Mouse (Mus musculus): ENCODE results near the gene Popdc3.
A peak's percentile ranks its signal among the peaks of the same experiment; 100 is the strongest.
"Not testable (repeated sequence)": the region's sequence is repeated elsewhere in the genome, so short reads cannot be mapped to it uniquely, and the experiment has no call there.

The Popdc3 gene

DNA sequence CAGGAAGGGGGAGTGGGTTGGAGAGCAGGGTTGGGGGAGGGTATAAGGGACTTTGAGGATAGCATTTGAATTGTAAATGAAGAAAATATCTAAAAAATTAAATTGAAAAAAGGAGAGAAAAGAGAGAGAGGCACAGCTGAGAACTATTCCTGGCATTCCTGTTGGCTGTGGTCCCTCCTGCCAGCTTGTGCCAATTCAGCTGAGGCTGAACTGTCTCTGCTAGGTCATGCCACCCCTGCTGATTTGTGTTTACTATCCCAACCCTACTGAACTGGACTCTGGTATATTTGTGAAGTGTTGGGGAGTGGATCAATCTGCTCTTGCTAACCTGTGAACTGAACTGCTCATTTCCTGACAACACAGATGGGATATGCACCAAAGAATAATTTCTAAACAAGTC is 32.3 kb downstream of the Popdc3 start:
- DNase-seq: no peak

DNA sequence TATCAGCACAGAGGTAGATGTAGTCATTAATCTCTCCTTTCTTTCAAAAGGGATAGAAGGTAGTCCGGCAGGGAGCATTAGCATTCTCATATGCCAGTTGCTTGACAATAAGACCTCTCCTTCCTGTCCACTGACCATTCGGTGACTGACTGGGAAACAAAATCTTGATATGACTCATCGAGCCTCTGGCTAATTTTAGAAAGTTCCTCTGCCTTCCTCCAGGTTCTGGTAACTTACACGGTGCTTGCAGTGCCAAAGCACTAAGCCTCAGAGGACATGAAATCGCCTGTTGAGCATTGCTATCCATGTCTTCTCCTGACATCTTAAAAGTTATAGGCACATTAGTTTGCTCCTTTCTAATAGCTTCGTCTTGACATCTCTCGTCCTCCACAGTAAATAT is 38.8 kb downstream of the Popdc3 start:
- DNase-seq: no peak

DNA sequence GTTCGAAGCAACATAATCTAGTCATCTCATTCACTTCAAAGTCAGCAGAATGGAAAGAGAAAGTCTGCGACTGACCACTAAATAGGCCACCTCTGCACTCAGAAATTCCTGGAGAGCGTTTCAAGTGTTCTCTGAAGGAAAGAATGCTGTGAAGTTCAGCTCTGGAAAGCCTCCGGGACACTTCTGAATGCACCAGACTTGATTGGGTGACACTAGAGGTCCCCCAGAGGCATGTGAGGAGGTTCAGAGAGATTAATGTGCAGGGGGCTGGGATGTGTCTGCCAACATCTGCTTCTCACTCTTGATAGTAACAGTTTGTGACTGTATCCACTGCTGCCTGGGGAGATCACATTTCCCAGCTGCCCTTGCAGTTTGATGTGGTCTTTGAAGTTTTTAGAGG is 52.1 kb downstream of the Popdc3 start:
- DNase-seq: no peak

DNA sequence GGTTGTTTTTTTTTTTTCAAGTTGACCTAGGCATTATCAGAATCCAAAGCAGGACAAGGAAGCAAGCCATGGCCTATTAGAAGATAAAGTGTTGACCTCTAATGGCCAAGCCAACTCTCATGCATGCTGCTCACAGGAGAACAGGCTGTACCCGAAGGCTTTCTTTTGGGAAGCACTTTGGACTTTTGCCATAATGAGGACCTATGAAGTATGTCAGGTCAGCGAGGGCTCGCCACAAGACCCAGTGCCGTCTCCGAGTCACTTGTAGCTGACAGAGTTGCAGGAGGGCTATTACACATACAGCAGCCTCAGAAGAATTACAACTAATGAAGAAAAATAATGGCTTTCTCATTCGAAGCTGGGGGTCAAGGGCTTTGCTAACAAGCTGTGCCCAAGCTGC is 55.5 kb downstream of the Popdc3 start:
- DNase-seq: no peak

DNA sequence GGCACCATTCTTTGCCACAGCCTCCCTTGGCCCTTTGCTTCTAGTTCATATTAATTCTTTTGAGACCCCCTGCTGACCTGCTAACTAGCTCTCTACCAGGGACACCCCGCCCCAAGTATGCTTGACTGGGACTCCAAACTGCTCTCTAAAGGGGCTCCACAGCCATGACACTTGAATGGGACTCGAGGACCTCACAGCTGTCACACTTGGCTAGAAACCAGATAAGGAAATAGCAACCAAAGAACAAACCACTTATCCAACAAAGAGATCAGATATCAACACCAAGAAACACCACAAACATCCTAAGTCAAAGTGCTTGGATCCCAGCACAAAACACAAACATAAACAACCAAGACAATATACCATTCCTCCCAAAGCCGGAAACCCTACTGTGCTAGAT is 58.4 kb downstream of the Popdc3 start:
- DNase-seq: no peak

DNA sequence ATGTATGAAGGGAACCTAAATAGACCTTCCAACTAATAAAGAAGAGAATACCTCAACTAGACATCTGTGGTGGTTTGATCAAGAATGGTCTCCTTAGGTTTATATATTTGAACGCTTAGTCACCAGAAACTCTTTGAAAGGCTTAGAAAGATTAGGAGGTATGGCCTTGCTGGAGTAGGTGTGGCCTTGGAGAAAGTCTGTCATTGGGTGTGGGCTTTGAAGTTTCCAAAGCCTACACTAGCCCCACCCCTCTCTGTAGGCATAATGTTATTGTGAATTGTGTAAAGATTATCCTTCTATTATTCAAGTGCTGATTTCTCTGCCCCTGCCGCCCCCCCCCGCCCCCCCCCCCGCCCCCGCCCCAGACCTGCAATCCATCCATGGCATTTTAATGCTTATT is 59.6 kb downstream of the Popdc3 start:
- DNase-seq: no peak

DNA sequence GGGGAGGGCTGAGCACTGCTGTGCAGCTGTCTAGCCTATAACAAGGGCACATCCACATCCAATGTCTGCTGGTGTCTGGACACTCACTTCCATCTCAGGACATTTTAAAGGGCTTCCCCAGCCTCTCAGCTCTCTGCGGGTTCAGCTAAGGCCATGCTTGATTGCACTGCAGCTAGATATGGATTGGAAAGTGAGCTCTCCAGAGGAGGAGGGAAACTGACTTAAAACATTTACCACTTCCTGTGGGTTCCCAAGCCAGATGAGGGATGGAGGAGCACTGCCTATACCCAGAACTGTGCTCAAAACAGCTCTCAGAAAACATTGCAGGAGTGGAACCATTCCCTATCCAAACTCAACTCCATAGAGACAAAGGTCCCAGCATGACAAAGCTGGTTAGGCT is 82.6 kb downstream of the Popdc3 start:
- no peak for DNase-seq

DNA sequence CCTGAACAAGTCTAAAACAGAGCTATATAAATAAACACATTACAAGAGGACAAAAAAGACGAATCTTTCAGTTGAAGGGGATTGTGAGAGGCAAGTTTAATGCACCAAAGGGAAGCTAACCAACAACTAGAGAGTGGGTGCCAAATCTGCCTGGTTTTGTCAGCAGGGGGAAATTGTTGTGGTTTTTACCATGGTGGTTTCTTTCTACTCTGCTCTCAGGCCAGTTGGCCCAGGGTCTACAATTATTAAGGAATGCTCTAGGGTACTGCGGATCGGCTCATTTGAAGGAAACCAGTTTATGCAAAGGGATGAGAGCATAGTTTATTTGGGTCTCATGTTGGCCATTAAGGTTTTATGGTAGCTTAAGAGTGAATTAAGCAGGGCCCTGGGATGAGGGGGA is 84.2 kb downstream of the Popdc3 start:
- DNase-seq: no peak

DNA sequence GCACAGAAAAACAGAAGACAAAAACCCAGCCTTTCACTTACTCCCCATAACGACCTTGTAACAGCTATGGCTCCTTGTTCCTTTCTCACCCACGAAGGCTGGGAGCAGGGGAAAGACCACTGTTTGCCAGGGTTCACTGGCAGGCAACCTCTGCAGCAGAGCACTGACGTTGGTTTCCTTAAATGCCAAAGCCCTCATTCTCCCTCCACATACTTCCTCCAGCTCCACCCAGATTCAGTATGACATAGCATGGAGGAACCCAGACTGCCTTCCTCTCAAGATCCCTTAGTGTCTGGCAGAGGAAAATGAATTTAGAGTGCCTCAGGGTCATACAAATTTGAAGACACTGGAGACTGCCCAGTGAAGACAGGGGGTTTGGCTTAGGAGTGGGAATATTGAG is 98.6 kb downstream of the Popdc3 start:
- DNase-seq: no peak

DNA sequence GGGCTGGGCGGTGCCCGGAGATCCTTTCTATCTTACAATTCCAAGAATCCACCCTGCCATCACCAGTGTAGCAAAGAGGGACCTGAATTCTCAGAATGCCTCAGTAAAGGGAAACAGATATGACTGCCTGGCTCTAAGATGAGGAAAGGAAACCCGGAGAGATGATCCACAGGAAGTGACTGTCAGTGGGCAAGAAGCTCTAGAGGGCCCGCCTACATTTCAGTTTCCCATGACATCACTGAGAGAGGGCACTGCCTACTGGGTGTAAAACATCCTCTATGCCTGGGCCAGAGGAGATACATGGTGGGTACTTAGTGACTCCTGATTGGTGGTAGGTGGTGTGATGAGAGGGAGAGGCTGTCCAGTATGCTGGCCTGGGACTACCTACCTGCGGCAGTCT is 99.1 kb downstream of the Popdc3 start:
- no peak for DNase-seq

DNA sequence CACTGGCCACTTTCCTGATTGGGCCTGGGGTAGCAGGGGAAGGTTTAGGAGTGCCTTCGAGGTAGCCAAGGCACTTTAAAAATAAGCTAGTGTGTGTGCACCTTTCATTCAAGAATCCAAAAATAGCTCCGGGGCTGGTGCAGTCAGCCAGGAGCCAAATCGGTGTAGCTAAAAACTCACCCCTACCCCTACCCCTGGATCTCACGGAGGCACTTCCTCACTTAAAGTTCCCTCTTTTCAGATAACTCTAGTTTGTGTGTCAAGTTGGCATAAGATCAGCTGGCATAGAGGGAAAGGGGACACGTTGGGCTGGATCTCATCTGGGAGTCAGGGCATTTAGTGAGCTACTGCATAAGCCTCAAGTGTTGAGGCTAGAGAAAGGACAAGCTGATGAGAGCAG is 107.8 kb downstream of the Popdc3 start:
- DNase-seq: no peak

DNA sequence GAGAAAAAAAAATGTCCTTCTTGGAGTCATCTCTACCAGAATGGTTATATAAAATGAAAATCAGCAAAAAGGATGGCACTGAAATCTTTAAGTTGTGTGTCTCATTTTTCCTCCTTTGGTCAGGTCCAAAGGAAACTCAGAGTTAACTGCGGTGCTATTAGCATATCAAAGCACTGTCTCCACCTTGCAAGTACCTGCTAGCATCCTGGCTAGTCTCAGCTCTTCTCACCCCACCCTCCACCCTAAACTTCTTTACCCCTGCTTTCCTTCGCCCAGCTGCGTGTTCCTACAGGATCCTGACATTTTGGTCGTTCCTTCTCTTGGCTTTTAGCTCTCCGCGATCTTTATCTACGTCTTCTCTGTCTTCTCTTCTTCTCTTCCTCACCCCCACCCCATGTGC is 110.5 kb downstream of the Popdc3 start:
- no peak for DNase-seq

DNA sequence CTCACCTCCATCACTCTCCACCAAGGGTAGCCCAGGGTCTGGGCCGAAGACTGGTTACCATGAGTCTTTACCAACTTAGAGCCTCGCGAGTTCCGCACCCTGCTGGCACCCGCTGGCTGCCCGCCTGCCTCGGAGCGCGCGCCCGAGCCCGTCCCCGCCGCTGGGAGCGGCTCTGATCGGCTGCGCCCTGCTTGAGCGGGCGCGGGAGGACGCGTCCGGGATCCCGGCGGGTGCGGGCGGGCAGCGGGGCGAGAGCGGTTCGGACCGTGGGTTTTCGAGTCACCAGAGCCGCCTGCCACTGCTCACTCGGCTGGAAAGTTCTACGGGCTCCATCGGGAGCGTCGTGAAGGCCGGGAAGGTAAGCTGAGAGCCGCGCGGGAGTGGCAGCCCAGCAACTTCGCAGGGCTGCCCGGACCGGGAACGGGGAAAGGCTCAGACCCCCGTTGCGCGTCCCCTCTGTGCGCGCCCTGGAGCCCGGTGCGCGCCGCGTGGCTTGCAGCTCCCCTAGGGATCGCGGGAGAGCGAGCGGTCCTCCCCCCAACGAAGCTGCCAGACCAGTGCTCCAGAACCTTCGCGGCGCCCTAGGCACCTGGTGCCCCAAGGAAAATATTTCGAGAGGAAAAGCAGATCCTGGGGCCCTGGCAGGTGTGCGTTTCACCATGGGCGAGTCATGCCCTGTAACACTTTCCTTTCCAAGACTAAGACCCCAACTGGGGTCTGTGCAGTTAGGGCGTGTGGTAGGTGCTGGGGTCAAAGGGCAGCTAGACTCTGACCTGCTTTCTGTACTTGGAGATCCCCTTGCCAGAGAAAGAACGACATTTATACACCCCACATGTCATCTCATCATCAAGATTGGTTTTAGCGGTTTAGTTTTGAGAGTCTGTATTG is 111.6 kb downstream of the Popdc3 start:
- peak; percentile 26 for DNase-seq

DNA sequence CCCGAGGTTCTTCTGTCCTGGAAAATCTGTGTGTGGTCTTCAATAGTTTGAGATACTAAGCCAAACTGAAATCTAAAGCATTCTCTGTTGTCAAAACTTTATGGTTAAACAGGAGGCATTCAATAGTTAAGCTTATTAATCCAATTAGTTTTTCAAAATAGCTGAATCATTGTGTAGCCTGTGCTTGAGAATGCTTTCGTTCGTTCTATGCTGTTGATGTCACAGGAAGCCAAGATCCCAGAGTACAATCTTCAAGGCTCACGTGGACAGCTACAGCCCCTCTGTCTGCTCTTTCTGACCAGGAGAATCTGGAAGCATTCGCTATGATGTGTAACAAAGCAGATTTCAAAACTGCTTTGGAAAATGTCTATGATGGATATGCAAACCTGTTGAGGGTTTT is 112.7 kb downstream of the Popdc3 start:
- DNase-seq: no peak

DNA sequence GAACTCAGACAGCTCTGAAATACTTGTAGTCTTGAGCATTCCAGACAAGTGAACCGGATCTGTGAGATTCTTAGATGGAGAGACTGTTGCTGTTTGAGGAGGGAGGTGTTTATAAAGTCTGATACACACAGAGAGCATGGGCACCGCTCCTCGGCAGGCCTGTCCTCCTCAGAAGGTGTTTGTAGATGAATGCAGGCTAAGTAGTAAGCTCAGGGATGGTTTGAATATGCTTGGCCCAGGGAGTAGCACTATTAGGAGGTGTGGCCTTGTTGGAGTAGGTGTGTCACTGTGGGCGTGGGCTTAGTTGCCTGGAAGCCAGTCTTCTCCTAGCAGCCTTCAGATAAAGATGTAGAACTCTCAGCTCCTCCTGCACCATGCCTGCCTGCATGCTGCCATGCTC is 114.3 kb downstream of the Popdc3 start:
- DNase-seq: not testable (repeated sequence)

DNA sequence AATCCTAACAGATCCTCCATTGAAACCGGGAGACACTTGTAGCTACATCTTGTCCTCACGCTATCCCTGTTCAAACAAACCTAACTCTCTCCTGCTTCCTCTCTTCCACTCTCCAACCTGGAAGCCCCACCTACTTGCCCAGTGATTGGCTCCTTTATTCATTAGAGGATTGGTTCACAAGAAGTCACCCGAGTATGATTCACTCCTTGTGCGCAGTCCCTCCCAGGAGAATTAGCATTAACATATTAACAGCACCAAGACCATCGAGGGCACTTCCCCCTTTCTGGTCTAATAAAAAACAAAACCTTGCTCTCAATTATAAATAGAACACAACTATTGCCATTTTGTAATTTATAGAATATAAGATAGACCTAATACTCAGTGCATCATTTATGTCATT is 117.2 kb downstream of the Popdc3 start:
- DNase-seq: no peak

DNA sequence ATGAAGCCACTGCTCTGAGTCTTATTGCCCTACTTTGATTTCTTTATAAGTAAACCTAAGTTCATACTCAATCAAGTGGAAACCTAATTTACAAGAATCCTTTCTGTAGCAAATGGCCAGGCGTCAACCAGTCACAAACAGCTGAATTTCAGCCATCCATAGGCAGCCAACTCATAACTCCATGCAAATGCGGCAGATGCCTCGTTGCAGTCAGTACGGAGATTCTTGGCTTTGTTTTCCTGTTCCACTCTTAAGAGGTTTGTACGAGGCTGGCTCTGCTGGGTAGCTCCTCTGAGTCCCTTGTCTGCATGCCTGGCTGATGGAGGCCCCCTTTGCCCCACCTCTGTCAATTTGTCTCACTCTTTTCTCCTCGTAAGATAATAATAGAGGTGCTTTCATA is 120.6 kb downstream of the Popdc3 start:
- DNase-seq: no peak

DNA sequence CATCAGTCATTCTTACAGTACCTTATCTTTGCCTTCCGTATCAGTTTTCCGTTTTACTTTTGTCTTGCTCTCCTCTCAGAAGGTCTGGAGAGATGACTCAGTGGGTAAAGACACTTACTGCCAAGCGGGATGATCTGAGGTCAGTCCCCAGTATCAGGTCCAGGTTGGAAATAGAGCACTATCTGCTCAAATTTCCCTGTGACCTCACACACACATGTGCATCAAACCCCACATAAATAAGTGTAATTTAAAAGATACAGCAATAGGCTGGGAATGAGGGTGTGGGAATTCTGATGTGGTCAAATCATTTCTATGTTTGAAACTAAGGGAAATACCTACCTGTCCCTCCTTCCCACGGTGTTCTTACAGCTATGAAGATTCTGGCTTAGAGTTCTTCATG is 121.6 kb downstream of the Popdc3 start:
- no peak for DNase-seq

DNA sequence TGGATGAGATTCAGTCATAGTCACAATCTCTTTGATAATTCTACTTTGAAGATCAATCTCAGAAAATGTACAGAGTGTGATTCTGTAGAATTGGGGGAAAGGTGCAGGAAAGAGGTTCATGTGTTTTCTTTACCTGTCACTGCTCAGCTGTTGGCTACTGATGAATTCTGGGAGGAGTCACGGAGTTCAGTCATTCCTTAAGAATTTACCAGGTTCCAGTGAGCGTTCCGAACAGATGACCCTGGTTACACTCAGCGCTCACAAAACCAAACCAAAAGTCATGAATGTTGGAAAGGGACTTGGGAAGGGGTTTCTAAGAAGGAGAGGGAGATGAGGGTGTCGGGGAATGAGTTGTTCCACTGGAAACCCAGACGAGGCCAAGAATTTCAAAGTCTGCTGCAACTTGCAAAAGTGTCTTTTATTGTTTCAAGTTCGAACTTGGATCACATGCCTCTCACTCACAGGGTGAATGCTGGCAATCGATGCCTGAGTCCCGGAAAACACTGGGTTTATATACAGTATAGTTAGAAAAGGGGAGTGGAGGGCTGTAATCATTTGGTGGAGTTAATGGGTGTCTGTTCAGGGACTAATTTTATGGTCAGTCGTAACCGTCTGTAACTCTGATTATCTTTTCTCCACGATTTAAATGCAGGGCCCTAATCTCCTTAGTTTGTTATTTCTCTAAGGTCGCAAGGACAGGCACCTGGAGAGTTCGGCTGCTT is 125.6 kb downstream of the Popdc3 start:
- DNase-seq: no peak

DNA sequence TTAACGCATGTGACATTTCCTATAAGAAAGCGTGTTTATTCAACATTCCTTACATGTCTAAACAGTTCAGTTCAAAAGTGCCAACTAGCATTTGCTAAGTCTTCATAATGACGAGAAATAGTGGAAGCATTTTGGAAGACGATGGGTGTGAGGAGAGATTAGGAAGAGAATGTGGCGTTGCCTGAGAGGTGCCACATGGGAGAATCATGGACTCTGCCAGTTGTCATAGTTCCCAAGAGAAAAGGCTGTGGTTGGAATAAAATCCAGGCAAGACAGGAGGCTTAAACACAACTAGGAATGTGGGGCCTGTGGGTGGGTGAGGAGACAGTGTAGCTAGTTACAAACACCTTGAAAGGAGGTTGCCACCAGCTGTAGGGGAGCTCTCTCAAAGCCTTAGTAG is 127.3 kb downstream of the Popdc3 start:
- DNase-seq: no peak

DNA sequence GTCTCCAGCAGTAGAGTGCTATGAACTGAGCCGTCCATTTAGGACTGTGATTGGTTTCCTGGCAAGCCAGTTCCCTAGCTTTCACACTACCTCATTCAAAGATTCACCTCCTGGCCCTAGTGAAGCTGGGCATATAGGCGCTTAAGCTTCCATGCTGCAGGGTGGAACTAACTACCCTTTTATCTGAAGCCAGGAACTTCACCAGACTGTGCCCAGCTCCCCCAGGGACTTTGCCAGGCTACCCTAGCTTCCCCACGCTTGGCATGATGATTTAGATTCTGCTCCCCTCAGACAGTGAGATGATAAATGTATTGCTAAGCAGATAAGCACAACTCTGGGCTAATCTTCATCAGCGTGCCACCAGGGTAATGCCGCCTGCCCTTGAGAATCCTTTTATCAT is 133.2 kb downstream of the Popdc3 start:
- no peak for DNase-seq

DNA sequence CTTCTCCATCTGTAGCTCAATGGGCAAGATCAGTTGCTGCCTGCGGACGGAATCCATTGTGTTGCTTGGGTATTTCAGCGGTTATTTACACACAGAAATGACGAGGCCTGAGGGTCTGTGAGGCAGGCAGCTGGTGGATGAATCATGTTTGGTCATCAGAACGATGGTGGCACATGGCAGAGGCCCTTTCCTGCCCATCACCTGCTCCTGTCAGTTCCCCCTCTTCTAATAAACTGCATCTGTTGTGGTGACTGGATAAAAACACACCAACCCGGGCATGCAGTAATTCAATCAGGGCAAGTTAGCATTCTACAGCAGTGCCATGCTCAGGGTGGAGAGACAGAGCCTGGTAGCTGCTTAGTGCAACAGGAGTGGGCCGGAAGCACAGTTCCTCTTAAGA is 133.7 kb downstream of the Popdc3 start:
- no peak for DNase-seq

DNA sequence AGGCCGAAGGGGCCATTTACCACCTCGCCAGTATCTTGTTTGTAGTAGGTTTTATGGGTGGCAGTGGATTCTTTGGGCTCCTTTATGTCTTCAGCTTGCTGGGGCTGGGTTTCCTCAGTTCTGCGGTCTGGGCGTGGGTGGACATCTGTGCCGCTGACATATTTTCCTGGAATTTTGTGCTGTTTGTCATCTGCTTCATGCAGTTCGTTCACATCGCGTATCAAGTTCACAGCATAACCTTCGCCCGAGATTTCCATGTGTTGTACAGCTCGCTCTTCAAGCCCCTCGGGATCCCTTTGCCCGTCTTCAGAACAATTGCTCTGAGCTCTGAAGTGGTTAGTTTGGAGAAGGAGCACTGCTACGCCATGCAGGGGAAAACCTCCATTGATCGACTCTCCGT is 137.0 kb downstream of the Popdc3 start:
- DNase-seq: no peak

DNA sequence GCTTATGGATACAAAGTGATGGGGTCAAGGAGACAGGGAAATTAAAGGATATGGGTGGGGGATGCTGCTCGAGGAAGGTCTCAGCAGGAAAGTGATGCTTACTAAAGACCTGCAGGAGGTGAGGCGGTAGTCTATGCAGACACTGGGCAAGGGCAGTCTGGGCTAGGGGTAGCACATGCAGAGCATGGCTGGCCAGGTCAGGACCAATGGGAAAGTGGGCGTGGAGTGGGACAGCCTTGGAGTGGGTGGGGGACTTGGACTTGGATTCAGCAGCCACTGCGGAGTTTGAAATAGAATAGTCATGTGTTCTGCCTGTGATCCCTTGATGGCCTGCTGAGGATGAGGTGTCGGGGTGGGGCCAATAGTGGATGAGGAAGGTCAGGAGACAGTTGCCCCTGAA is 141.0 kb downstream of the Popdc3 start:
- no peak for DNase-seq

DNA sequence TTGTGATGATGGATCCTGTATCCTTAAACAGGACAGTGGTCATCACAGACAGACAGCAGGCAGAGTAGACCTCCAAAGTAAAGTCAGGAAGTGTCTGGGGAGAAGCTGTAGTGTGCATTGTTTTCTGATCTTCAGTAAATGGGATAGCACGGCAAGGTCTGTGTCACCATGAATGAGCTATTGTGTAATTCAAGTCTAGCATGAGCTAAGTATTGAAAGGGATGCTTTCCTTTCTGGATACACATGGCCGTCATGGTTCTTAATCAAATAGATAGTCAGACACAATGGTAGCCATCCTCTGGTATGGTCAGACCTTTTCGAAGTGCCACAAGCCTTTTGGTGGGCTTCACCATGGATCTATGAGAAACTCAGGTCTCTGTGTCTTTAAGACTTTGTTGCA is 142.4 kb downstream of the Popdc3 start:
- no peak for DNase-seq
